Mouse (Mus musculus): ENCODE data around the gene Gcm2.

DNA sequence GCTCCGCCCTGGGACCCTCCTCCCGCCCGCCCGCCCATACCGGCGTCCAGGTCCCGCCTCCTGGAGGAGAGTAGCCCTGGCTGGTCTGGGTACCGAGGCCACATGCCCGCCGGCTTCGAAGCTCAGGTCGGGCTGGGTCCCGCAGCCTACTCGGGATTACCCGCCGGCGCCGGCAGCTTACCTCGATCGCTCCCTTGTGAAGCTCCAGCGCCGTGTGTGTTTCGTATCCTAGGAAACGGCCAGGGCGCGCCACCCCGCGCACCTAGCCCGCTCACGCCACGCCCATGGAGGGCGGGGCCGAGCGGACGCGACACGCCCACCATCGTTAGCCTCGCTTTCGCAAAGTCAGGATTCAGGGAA lies 31.4 kb downstream of the Gcm2 start, which contains the start of gene Mak:
- TF ChIP-seq POLR2A (IDR thresholded peaks at IDR 0.05; ENCODE audit: borderline replicate concordance, extremely low read depth, low read depth, low read length) = no peak
- TF ChIP-seq CTCF (IDR thresholded peaks at IDR 0.05; ENCODE audit: insufficient read depth, low read length) = no peak
